Mouse (Mus musculus) hindbrain, embryonic 12.5 days (tissue): ENCODE results near the gene Pum3. TPM values are rescaled to one million over a fixed set of nuclear protein-coding genes. Genes with fewer than 3 reads are reported as not detected.

ENCODE experiments used
- ATAC-seq: fragments of 200-750 bp; cut with Nextera tagmentation; 2 replicates; pipeline ENCODE4 v1.8.0; 2017; ENCODE audit warnings: moderate TSS enrichment; ENCODE audit not compliant: low FRiP score
- H3K27ac ChIP-seq: fragments of 300-500 bp; sonication (generic); 2 replicates; pipeline ENCODE4 v1.5.1; 2016; ENCODE audit warnings: mild to moderate bottlenecking
- H3K27me3 ChIP-seq: fragments of 300-500 bp; sonication (generic); 2 replicates; pipeline ENCODE4 v1.6.1; 2016; ENCODE audit warnings: mild to moderate bottlenecking
- H3K36me3 ChIP-seq: fragments of 300-500 bp; sonication (generic); 2 replicates; pipeline ENCODE4 v1.6.1; 2016; ENCODE audit warnings: mild to moderate bottlenecking
- H3K4me1 ChIP-seq: fragments of 300-500 bp; sonication (generic); 2 replicates; pipeline ENCODE4 v1.6.1; 2016
- H3K4me2 ChIP-seq: fragments of 300-500 bp; sonication (generic); replicated peaks from 2 replicates; pipeline ENCODE4 v1.6.1; 2016; ENCODE audit warnings: mild to moderate bottlenecking
- H3K4me3 ChIP-seq: fragments of 300-500 bp; sonication (generic); 2 replicates; pipeline ENCODE4 v1.5.1; 2016; ENCODE audit warnings: mild to moderate bottlenecking
- H3K9ac ChIP-seq: fragments of 300-500 bp; sonication (generic); 2 replicates; pipeline ENCODE4 v1.6.1; 2016; ENCODE audit warnings: mild to moderate bottlenecking, moderate library complexity
- H3K9me3 ChIP-seq: fragments of 300-500 bp; sonication (generic); replicated peaks from 2 replicates; pipeline ENCODE4 v1.6.1; 2016; ENCODE audit warnings: mild to moderate bottlenecking
- WGBS: fragments of 180-500 bp; shearing (Covaris S2); methylation state at CpG from one replicate; pipeline ENCODE4 v1.1.7; 2016; 5-methylcytosine and 5-hydroxymethylcytosine counted together
- polyA plus RNA-seq: library from polyadenylated mRNA; unstranded; fragments of >200 nt; fragmentation: Nextera tagmentation; extraction: Ambion mirVana; gene quantifications from 2 replicates; pipeline ENCODE4 v1.2.1, GENCODE M21; 2016

Pum3 gene
- polyA plus RNA-seq, 1 experiment from 2014 or later, result 79.8 TPM

DNA sequence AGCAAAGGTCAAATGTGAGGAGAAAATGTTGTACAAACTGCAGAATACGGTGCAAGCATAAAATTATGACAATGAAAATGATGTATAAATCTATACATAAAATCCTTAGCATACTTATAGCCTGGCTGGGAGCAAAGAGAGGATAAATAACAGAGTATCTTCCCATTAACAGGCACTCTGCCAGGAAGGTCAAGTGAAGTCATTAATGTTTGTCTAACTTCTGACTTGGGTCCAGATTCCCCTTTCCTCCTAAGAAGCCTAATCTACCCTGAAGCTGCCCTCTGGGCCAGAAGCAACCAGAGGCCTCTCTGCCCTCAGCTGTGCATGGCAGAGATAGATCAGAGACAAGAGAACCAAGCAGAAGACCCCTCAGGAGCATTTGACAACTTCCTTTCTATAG lies 83.1 kb downstream of the Pum3 start:
- 92% methylated on average over 1 of the region's 1 CpGs for WGBS
- H3K9me3 ChIP-seq, result no peaks in the 10 kb centered on the region
- H3K9ac ChIP-seq, result no peak overlapping the region
- H3K4me1 ChIP-seq, result no peaks in the 10 kb centered on the region
- no peaks in the 10 kb centered on the region for H3K27me3 ChIP-seq
- H3K27ac ChIP-seq, result no peak overlapping the region
- H3K4me3 ChIP-seq, result no peak overlapping the region
- H3K36me3 ChIP-seq, result no peaks in the 10 kb centered on the region
- no peak for ATAC-seq
- H3K4me2 ChIP-seq, result no peak overlapping the region

Other genes starting within 250 kb of the Pum3 start
- gene Vldlr, start 213.3 kb downstream of the Pum3 start, polyA plus RNA-seq, result 12.6 and 14.1 TPM in 2 replicates
- gene Kcnv2, start 107.2 kb downstream of the Pum3 start, polyA plus RNA-seq, result 0.08 and 0.18 TPM in 2 replicates